Mouse (Mus musculus) liver, postnatal 0 days (tissue): ENCODE data around the gene Adprh. TPM values are rescaled to one million over a fixed set of nuclear protein-coding genes. Genes with fewer than 3 reads are reported as not detected.

Source experiments
- ATAC-seq: fragments of 200-750 bp; cut with Nextera tagmentation; 2 replicates; pipeline ENCODE4 v1.8.0; 2017; ENCODE audit warnings: mild to moderate bottlenecking, moderate library complexity
- DNase-seq: peaks from one replicate; pipeline ENCODE4 v3.0.0-alpha.2; 2016
- H3K27ac ChIP-seq: fragments of 300-500 bp; sonication (generic); 2 replicates; pipeline ENCODE4 v1.5.1; 2014; ENCODE audit warnings: antibody characterized with exemption, moderate library complexity, mild to moderate bottlenecking, low read depth
- H3K27me3 ChIP-seq: fragments of 300-500 bp; sonication (generic); 2 replicates; pipeline ENCODE4 v1.6.1; 2014; ENCODE audit warnings: low read length, control low read depth, mixed read lengths; ENCODE audit not compliant: insufficient read depth
- H3K36me3 ChIP-seq: fragments of 300-500 bp; sonication (generic); replicated peaks from 2 replicates; pipeline ENCODE4 v1.6.1; 2014; ENCODE audit warnings: mild to moderate bottlenecking, control low read depth, low read length, moderate library complexity, mixed read lengths; ENCODE audit not compliant: insufficient read depth
- H3K4me1 ChIP-seq: fragments of 300-500 bp; sonication (generic); 2 replicates; pipeline ENCODE4 v1.6.1; 2014; ENCODE audit warnings: antibody characterized with exemption, mild to moderate bottlenecking, control low read depth; ENCODE audit not compliant: insufficient read depth
- H3K4me2 ChIP-seq: fragments of 300-500 bp; sonication (generic); 2 replicates; pipeline ENCODE4 v1.6.1; 2014; ENCODE audit warnings: low read depth, mild to moderate bottlenecking, low read length, moderate library complexity, mixed read lengths
- H3K4me3 ChIP-seq: fragments of 300-500 bp; sonication (generic); 2 replicates; pipeline ENCODE4 v1.5.1; 2014; ENCODE audit warnings: low read depth, low read length
- H3K9ac ChIP-seq: fragments of 300-500 bp; sonication (generic); replicated peaks from 2 replicates; pipeline ENCODE4 v1.6.1; 2014; ENCODE audit warnings: mild to moderate bottlenecking, moderate library complexity
- H3K9me3 ChIP-seq: fragments of 300-500 bp; sonication (generic); 2 replicates; pipeline ENCODE4 v1.6.1; 2016; ENCODE audit warnings: mild to moderate bottlenecking, control low read depth, low read length, mixed read lengths
- CTCF ChIP-seq: sonication (generic); IDR thresholded peaks from 2 replicates; pipeline ENCODE4 v1.5.1; 2016; ENCODE audit warnings: antibody characterized with exemption, low read depth
- EP300 ChIP-seq: IDR thresholded peaks from 2 replicates; pipeline ENCODE4 v1.6.1; 2016; ENCODE audit warnings: antibody characterized with exemption, low read depth, mild to moderate bottlenecking
- WGBS: fragments of 180-500 bp; shearing (Covaris S2); extraction: QIAGEN DNeasy Blood & Tissue Kit; methylation state at CpG from one replicate; pipeline ENCODE4 v1.1.7; 2014; ENCODE audit not compliant: insufficient replicate concordance; 5-methylcytosine and 5-hydroxymethylcytosine counted together
- polyA plus RNA-seq: library from polyadenylated mRNA; unstranded; fragments of >200 nt; fragmentation: Nextera tagmentation; extraction: Ambion mirVana; gene quantifications from 2 replicates; pipeline ENCODE4 v1.2.1, GENCODE M21; 2015

The Adprh gene
- 17.9 and 22.2 TPM in 2 replicates for polyA plus RNA-seq

- 1% methylated on average over 39 of the region's 61 CpGs for WGBS
- peak within 1 kb of the TSS; percentile 85 for H3K4me2 ChIP-seq
- H3K9me3 ChIP-seq: no peaks in the 10 kb centered on the region
- H3K27ac ChIP-seq: peak within 1 kb of the TSS; percentile 96
- peak within 1 kb of the TSS; percentile 72 for H3K4me3 ChIP-seq
- H3K36me3 ChIP-seq: peaks cover 5% of the 10 kb centered on the region
- H3K9ac ChIP-seq: peak within 1 kb of the TSS; percentile 82
- H3K4me1 ChIP-seq: peaks cover 18% of the 10 kb centered on the region
- no peaks in the 10 kb centered on the region for H3K27me3 ChIP-seq
- DNase-seq (peak; percentile 94), ATAC-seq (peak; percentile 96)
- TF ChIP-seq EP300 (no peak), CTCF (no peak)
Measured at GRCm38 (mm10) chr16:38452442-38453202, at the start of gene Adprh. Gene Adprh, minus strand, starts transcription at chr16:38452703.

DNA sequence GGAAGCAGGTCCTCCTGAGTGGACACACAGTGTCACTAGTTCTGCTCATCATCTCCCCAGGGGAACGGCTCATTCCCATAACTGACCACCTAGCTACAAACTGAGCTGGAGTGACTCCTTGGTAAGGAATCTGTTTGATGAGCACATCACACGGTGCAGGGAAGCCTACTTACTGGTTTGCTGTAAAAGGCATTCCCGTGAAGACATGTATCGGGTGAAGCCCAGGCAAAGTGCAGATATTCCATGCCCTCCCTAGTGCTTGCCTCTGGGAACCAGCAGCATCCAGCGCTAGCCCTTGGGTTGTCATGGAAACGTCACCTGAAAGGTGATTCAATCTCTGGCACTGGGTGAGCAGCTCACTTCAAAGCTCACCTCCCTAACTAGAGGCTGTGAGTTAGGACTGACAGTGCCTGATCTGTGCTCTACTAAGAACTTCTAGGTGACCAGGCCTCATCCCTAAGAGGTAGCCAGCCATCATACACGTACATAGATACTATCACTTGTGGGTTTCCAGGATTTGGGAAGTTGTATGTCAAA, 44.2 kb upstream of the Adprh start:
- no peak for ATAC-seq
- WGBS: 82% methylated on average over 7 of the region's 7 CpGs
- Histone ChIP-seq H3K4me1 (no peaks in the 10 kb centered on the region), H3K27ac (no peak overlapping the region), H3K9me3 (no peaks in the 10 kb centered on the region), H3K36me3 (peaks cover 21% of the 10 kb centered on the region), H3K4me2 (no peak overlapping the region), H3K27me3 (no peaks in the 10 kb centered on the region), H3K9ac (no peak overlapping the region), H3K4me3 (no peak overlapping the region)
- no peak for TF ChIP-seq CTCF
- TF ChIP-seq EP300: no peak
- DNase-seq: no peak

- H3K36me3 ChIP-seq: peaks cover 11% of the 10 kb centered on the region; the same call in 1 of the 2 replicates
- no peak overlapping the region for H3K9ac ChIP-seq
- no peaks in the 10 kb centered on the region for H3K27me3 ChIP-seq
- no peak for ATAC-seq
- DNase-seq: no peak
- H3K4me2 ChIP-seq: no peak overlapping the region
- no peaks in the 10 kb centered on the region for H3K9me3 ChIP-seq
- H3K4me3 ChIP-seq: no peak overlapping the region
- H3K27ac ChIP-seq: no peak overlapping the region
- H3K4me1 ChIP-seq: no peaks in the 10 kb centered on the region
- 76% methylated on average over 10 of the region's 10 CpGs for WGBS
- TF ChIP-seq EP300 (no peak), CTCF (peak; percentile 28; the same call in 1 of the 2 replicates)
Measured at GRCm38 (mm10) chr16:38493890-38494289, 41.4 kb upstream of the Adprh start.

DNA sequence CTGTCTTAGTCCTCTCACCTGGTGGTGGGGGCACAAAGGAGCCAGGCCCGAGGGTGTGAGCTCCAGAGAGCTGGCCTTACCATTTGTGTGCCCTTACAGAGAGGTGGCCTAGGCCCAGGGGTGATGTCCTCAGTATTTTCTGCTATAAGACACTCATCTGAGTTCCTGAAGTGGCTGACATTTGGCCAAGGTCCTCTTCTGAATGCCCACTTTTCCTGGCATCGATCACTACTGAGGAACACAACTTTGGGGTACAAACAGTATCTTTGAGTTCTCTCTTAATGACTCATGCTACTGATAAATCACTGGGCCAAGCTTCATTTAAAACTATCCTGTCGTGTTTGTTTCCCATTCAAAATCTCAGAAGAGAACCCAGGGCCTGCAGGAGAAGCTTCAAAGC, 40.0 kb upstream of the Adprh start:
- no peak for TF ChIP-seq EP300
- TF ChIP-seq CTCF: no peak
- DNase-seq (no peak), ATAC-seq (no peak)
- peaks cover 4% of the 10 kb centered on the region; the same call in 1 of the 2 replicates for H3K36me3 ChIP-seq
- H3K27ac ChIP-seq: no peak overlapping the region
- no peak overlapping the region for H3K4me3 ChIP-seq
- H3K9me3 ChIP-seq: no peaks in the 10 kb centered on the region
- H3K4me1 ChIP-seq: no peaks in the 10 kb centered on the region
- no peak overlapping the region for H3K9ac ChIP-seq
- no peaks in the 10 kb centered on the region for H3K27me3 ChIP-seq
- H3K4me2 ChIP-seq: no peak overlapping the region
- WGBS: 77% methylated on average over 3 of the region's 3 CpGs

- peak overlapping the region; percentile 42 for H3K4me3 ChIP-seq
- H3K4me2 ChIP-seq: peak overlapping the region; percentile 67
- H3K9me3 ChIP-seq: no peaks in the 10 kb centered on the region
- ATAC-seq (peak; percentile 21; the same call in 1 of the 2 replicates), DNase-seq (no peak)
- H3K36me3 ChIP-seq: no peaks in the 10 kb centered on the region
- no peak for TF ChIP-seq EP300
- H3K27ac ChIP-seq: no peak overlapping the region
- H3K4me1 ChIP-seq: peaks cover 10% of the 10 kb centered on the region; the same call in 1 of the 2 replicates
- 20% methylated on average over 42 of the region's 42 CpGs for WGBS
- no peak overlapping the region; the same call in 1 of the 2 replicates for H3K9ac ChIP-seq
- peaks cover 9% of the 10 kb centered on the region; the same call in 1 of the 2 replicates for H3K27me3 ChIP-seq
Measured at GRCm38 (mm10) chr16:38483582-38484309, 31.2 kb upstream of the Adprh start.
